Mouse (Mus musculus) CD8-positive naive resting alpha-beta T cell, adult 2 months (primary cell): ENCODE measurements around the gene Pbx3.
A peak's percentile ranks its signal among the peaks of the same experiment; 100 is the strongest.

Experiments used
- DNase-seq, 2 experiments: peaks; one replicate each; pipeline ENCODE4 v3.0.0; 2022; ENCODE audit warnings: low read depth in 2 of 2, low spot score in 2 of 2

Pbx3 gene

GRCm38 (mm10) chr2:34372305-34373301 is at the start of gene Pbx3:
Gene Pbx3 (minus strand): TSS chr2:34373142.
- peak; percentile 86 to 95 for DNase-seq

GRCm38 (mm10) chr2:34420256-34420655 is 47.3 kb upstream of the Pbx3 start:
- DNase-seq, result no peak

- no peak for DNase-seq
Measured at GRCm38 (mm10) chr2:34409741-34410340, 36.9 kb upstream of the Pbx3 start.

GRCm38 (mm10) chr2:34408341-34408740 is 35.4 kb upstream of the Pbx3 start:
- DNase-seq, result no peak

- no peak for DNase-seq
Measured at GRCm38 (mm10) chr2:34407596-34407995, 34.7 kb upstream of the Pbx3 start.

GRCm38 (mm10) chr2:34406601-34407464 is 33.9 kb upstream of the Pbx3 start, which contains the start of gene Mapkap1:
Gene Mapkap1 (plus strand): TSS chr2:34406771.
- DNase-seq, result peak; percentile 95 to 97

- no peak for DNase-seq
Measured at GRCm38 (mm10) chr2:34399535-34399934, 26.6 kb upstream of the Pbx3 start.

- DNase-seq, result no peak
Measured at GRCm38 (mm10) chr2:34378930-34379329, 6.0 kb upstream of the Pbx3 start.

- DNase-seq, result no peak
Measured at GRCm38 (mm10) chr2:34374349-34374748, 1.4 kb upstream of the Pbx3 start.

- DNase-seq, result no peak
Measured at GRCm38 (mm10) chr2:34373886-34374285, 944 bp upstream of the Pbx3 start.

GRCm38 (mm10) chr2:34371441-34372304 is 1.3 kb downstream of the Pbx3 start:
- peak in 1 of 2 experiments; percentile 23 for DNase-seq

GRCm38 (mm10) chr2:34370725-34371440 is 2.1 kb downstream of the Pbx3 start:
- DNase-seq, result peak in 1 of 2 experiments; percentile 16

GRCm38 (mm10) chr2:34370349-34370724 is 2.6 kb downstream of the Pbx3 start:
- DNase-seq, result no peak

GRCm38 (mm10) chr2:34368396-34368795 is 4.5 kb downstream of the Pbx3 start:
- DNase-seq, result no peak

GRCm38 (mm10) chr2:34367024-34367423 is 5.9 kb downstream of the Pbx3 start:
- DNase-seq, result no peak

- no peak for DNase-seq
Measured at GRCm38 (mm10) chr2:34363678-34364077, 9.3 kb downstream of the Pbx3 start.

GRCm38 (mm10) chr2:34355801-34356211 is 17.1 kb downstream of the Pbx3 start:
- no peak for DNase-seq

- no peak for DNase-seq
Measured at GRCm38 (mm10) chr2:34352006-34352405, 20.9 kb downstream of the Pbx3 start.

GRCm38 (mm10) chr2:34347096-34347495 is 25.8 kb downstream of the Pbx3 start:
- no peak for DNase-seq

- no peak for DNase-seq
Measured at GRCm38 (mm10) chr2:34298664-34299063, 74.3 kb downstream of the Pbx3 start.
